Mouse (Mus musculus) splenic B cell, adult 2 months (primary cell): ENCODE data around the gene Fstl4.

Source experiments
- DNase-seq: peaks from one replicate; pipeline ENCODE4 v3.0.0-alpha.2; 2011; ENCODE audit warnings: low read depth, low spot score
- H3K27me3 ChIP-seq: 2 replicates; pipeline ENCODE4 v1.6.1; 2012; ENCODE audit warnings: mild to moderate bottlenecking, low read length, moderate library complexity, mixed read lengths; ENCODE audit not compliant: control insufficient read depth, poor library complexity, insufficient read depth, severe bottlenecking
- H3K36me3 ChIP-seq: 2 replicates; pipeline ENCODE4 v1.6.1; 2012; ENCODE audit warnings: mild to moderate bottlenecking, low read length, moderate library complexity, mixed read lengths; ENCODE audit not compliant: control insufficient read depth, poor library complexity, insufficient read depth, severe bottlenecking

Gene Fstl4

DNA sequence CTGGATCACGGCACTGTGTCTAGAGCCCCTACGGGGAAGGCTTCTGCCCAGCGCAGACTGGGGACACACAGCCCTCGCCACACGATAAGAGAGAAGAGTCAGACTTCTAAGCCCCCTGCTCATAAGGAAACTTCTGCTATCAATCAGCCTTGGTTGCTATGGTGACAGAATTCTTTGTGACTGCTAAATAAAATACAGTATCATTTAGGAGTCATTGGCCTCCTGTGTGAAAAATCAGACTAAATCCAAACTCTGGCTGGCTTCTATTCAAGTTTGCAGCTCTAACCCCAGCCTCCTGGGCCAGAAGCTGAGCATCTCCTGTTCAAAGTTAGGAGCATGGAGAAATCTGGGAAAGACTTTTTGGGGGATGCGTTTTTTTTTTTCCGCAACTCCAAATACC is 238.9 kb downstream of the Fstl4 start:
- no peaks in the 10 kb centered on the region for H3K27me3 ChIP-seq
- no peak for DNase-seq
- no peaks in the 10 kb centered on the region for H3K36me3 ChIP-seq

GRCm38 (mm10) chr11:53003811-53004210 is 239.4 kb downstream of the Fstl4 start:
- no peaks in the 10 kb centered on the region for H3K27me3 ChIP-seq
- no peaks in the 10 kb centered on the region for H3K36me3 ChIP-seq
- no peak for DNase-seq

GRCm38 (mm10) chr11:53009597-53009996 is 245.2 kb downstream of the Fstl4 start:
- Histone ChIP-seq H3K27me3 (no peaks in the 10 kb centered on the region), H3K36me3 (no peaks in the 10 kb centered on the region)

GRCm38 (mm10) chr11:53011996-53012505 is 247.6 kb downstream of the Fstl4 start:
- H3K27me3 ChIP-seq, result no peaks in the 10 kb centered on the region
- H3K36me3 ChIP-seq, result no peaks in the 10 kb centered on the region
- no peak for DNase-seq

More at GRCm38 (mm10) chr11:53009597-53009996, 245.2 kb downstream of the Fstl4 start:
- DNase-seq, result no peak

DNA sequence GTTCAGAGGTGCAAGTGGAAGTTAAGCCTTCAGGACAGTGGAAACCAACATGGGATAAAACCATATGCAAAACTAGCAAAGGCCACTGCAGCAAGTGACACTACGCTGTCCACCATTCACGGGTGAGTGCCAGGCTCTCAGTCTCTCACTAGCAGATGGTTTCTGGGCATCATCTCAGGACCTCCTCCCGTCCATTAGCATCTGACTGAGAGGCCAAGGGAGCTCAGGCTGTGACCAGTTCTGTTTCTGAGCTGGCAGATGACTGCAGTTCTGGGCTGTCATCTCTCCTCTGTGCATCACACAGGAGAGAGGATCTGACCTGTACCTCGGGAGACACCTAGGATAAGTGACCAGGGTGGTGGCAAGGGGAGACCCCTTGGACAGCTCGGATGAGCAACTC is 249.5 kb downstream of the Fstl4 start:
- Histone ChIP-seq H3K36me3 (no peaks in the 10 kb centered on the region), H3K27me3 (no peaks in the 10 kb centered on the region)
- no peak for DNase-seq

- DNase-seq, result no peak
- Histone ChIP-seq H3K36me3 (no peaks in the 10 kb centered on the region), H3K27me3 (no peaks in the 10 kb centered on the region)
Observed at GRCm38 (mm10) chr11:53016358-53017021, 252.1 kb downstream of the Fstl4 start.

DNA sequence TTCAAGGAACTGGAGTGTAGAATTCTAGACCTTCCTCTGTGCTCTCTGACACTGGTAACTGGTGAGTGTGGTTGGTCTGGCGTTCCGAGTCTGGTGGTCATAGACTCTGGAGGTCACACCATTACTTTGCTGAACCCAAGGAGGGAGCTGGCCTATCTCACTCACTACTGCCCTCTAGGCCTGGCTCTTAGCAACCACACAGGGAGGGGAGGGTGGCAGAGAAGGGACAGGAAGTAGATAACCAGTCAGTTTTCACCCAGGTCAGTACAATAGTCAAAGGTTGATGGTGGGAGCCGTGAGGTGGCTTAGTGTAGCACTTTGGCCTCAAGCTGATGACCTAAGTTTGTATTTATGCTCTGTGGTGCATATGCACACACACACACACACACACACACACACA is 255.1 kb downstream of the Fstl4 start:
- Histone ChIP-seq H3K36me3 (no peaks in the 10 kb centered on the region), H3K27me3 (no peaks in the 10 kb centered on the region)
- DNase-seq, result no peak

- Histone ChIP-seq H3K36me3 (no peaks in the 10 kb centered on the region), H3K27me3 (no peaks in the 10 kb centered on the region)
- no peak for DNase-seq
Observed at GRCm38 (mm10) chr11:53024403-53024802, 260.0 kb downstream of the Fstl4 start.

- DNase-seq, result no peak
- no peaks in the 10 kb centered on the region for H3K27me3 ChIP-seq
- H3K36me3 ChIP-seq, result no peaks in the 10 kb centered on the region
Observed at GRCm38 (mm10) chr11:53025686-53026085, 261.3 kb downstream of the Fstl4 start.

GRCm38 (mm10) chr11:53028421-53029168 is 264.2 kb downstream of the Fstl4 start:
- no peak for DNase-seq
- no peaks in the 10 kb centered on the region for H3K36me3 ChIP-seq
- H3K27me3 ChIP-seq, result no peaks in the 10 kb centered on the region

DNA sequence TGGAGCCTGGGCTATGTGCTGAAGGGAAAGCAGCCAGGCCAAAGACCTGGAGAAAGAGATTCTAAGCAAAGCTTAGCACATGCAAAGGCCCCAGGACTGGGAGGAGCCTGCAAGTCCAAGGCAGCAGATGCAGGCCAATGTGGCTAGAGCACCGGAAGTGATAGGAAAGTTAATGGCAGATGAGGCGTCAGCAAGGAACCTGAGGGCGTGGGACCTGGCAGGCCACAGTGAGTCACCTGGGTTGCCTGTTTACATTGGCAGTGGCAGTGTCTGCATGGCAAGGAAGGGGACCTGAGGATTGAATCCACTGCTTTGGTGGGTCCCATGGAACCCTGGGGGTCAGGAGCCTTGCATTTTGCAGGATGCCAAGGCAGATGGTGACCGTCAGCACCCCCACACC is 267.3 kb downstream of the Fstl4 start:
- Histone ChIP-seq H3K27me3 (no peaks in the 10 kb centered on the region), H3K36me3 (no peaks in the 10 kb centered on the region)
- no peak for DNase-seq

GRCm38 (mm10) chr11:53032336-53032735 is 267.9 kb downstream of the Fstl4 start:
- DNase-seq, result peak; percentile 57
- H3K27me3 ChIP-seq, result no peaks in the 10 kb centered on the region
- no peaks in the 10 kb centered on the region for H3K36me3 ChIP-seq

DNA sequence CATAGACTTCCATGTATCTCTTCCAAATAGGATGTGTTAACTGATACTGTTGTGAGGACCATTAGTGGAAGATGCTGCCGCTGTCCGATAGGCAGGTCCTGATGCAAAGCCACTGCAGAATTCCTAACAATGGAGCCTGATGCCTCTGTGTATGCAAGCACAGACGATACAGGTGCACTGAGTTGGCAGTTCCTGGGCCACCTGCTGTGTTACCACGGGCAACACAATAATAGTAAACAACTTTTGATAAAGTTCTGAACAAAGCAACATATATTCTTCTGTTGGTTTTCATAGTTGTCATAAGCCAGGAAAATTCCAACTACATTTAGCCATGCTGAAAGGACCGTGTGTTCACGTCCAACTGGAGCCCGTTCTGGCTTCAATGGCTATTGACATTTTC is 271.0 kb downstream of the Fstl4 start:
- no peak for DNase-seq
- no peaks in the 10 kb centered on the region for H3K36me3 ChIP-seq
- H3K27me3 ChIP-seq, result no peaks in the 10 kb centered on the region

- Histone ChIP-seq H3K27me3 (no peaks in the 10 kb centered on the region), H3K36me3 (no peaks in the 10 kb centered on the region)
- DNase-seq, result no peak
Observed at GRCm38 (mm10) chr11:53046850-53047249, 282.4 kb downstream of the Fstl4 start.

GRCm38 (mm10) chr11:53054151-53054550 is 289.7 kb downstream of the Fstl4 start:
- H3K27me3 ChIP-seq, result no peaks in the 10 kb centered on the region
- H3K36me3 ChIP-seq, result no peaks in the 10 kb centered on the region
- no peak for DNase-seq
